Mouse (Mus musculus) CD4-positive naive resting alpha-beta T cell, adult 76 days (primary cell): Measurements from ENCODE around the gene Usp26. TPM values are rescaled to one million over a fixed set of nuclear protein-coding genes. Genes with fewer than 3 reads are reported as not detected.

Source experiments
- total RNA-seq: library from RNA; stranded (reverse); gene quantifications from one replicate; pipeline ENCODE4 v1.2.4, GENCODE M21; 2023

Usp26 gene
- total RNA-seq, result not detected

DNA sequence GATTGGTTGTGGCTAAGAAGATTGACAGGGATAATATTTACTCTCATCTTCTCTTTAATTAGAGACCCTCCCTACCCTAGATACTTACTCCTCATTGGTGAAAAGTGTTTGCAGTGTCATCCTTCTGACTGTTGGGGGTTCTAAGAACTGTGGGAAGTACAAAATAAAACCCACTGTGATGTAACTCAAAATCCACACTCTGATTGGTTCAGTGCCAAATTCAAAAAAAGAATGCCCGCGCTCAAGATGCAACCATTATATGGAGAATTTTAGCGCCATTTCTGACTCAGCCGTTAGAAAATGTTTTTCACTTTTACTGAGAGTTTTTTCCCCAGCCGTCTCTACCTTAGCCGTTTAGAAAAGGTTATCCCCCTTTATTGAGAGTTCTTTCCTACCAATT lies at the start of gene Usp26:
Usp26 (minus strand) TSS at position 101 of the 400 bp plus-strand sequence.

Other genes starting within 250 kb of the Usp26 start
- 0.15 TPM for gene Hs6st2, start 119.4 kb downstream of the Usp26 start, total RNA-seq
- gene 1700080O16Rik, start 171.5 kb upstream of the Usp26 start, total RNA-seq, result not detected